ENCODE assay signal across 8 mouse cellular contexts in the genomic region with DNA sequence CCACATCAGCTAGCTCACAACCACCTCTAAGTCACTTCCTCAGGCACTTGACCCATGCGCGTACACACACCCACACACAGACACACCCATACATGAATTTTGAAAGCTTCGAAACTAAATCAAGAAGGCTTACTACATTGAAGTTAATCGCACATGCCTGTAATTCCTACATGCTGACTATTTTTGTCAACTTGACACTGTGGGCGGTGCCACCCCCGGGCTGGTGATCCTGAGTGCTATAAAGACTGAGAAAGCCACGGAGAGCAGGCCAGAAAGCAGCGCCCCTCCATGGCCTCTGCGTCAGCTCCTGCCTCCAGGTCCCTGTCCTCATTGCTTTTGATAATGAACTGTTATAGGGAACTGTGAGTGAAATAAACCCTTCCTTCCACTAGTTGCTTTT. TPM values are rescaled to one million over a fixed set of nuclear protein-coding genes. Genes with fewer than 3 reads are reported as not detected.
A peak's percentile ranks its signal among the peaks of the same experiment; 100 is the strongest.
DNase-seq lines count a peak whose midpoint lies in the region; ATAC-seq and TF ChIP-seq lines count a peak whose summit lies in the region.

No protein-coding gene starts in this region.

- peak overlapping the region; percentile 58; the same call in 1 of the 2 replicates for H3K9ac ChIP-seq in forebrain, postnatal 0 days
- H3K9ac ChIP-seq in liver, embryonic 14.5 days (replicated peaks) = peak overlapping the region; percentile 80

- no peaks in the 10 kb centered on the region for H3K9me3 ChIP-seq in forebrain, postnatal 0 days (ENCODE audit: low read length)
- H3K9me3 ChIP-seq in liver, embryonic 14.5 days (ENCODE audit: control insufficient read depth, low read length) = no peaks in the 10 kb centered on the region

- no peak for TF ChIP-seq EP300 in liver, embryonic 14.5 days (IDR thresholded peaks at IDR 0.05; ENCODE audit: low read depth)

- peak overlapping the region; percentile 29 for H3ac ChIP-seq in myocyte (ENCODE audit: control insufficient read depth, insufficient read length)

- no peaks in the 10 kb centered on the region for H3K27me3 ChIP-seq in forebrain, postnatal 0 days (ENCODE audit: insufficient read depth, low read length)
- no peaks in the 10 kb centered on the region for H3K27me3 ChIP-seq in liver, embryonic 14.5 days (ENCODE audit: control insufficient read depth, insufficient read depth, low read length)
- H3K27me3 ChIP-seq in myocyte (ENCODE audit: control insufficient read depth, insufficient read depth, insufficient read length) = no peaks in the 10 kb centered on the region

- peak; percentile 78 for TF ChIP-seq POLR2A in myocyte (IDR thresholded peaks at IDR 0.05; ENCODE audit: insufficient read length, low read depth)

- peak overlapping the region; percentile 69 for H3K4me3 ChIP-seq in left cerebral cortex, adult 2 months
- H3K4me3 ChIP-seq in forebrain, postnatal 0 days (ENCODE audit: low read depth, low read length) = peak overlapping the region; percentile 61
- H3K4me3 ChIP-seq in liver, embryonic 14.5 days (ENCODE audit: insufficient read depth in 1 of 2, low read depth in 2 of 2, low read length in 2 of 2) = peak overlapping the region; percentile 80 to 90
- peak overlapping the region; percentile 88 for H3K4me3 ChIP-seq in myocyte

- H3K79me2 ChIP-seq in myocyte (ENCODE audit: control insufficient read depth, insufficient read depth) = peaks cover 53% of the 10 kb centered on the region

- WGBS in forebrain, postnatal 0 days = 23% methylated on average over 9 of the region's 9 CpGs
- 3% methylated on average over 9 of the region's 9 CpGs for WGBS in liver, embryonic 14.5 days (ENCODE audit: insufficient replicate concordance)

- TF ChIP-seq CTCF in left cerebral cortex, adult 2 months (IDR thresholded peaks at IDR 0.05) = no peak
- no peak for TF ChIP-seq CTCF in forebrain, postnatal 0 days (IDR thresholded peaks at IDR 0.05; ENCODE audit: low read depth)
- TF ChIP-seq CTCF in liver, embryonic 14.5 days (IDR thresholded peaks at IDR 0.05; ENCODE audit: low read depth) = peak; percentile 40; the same call in 1 of the 2 replicates

- H3K36me3 ChIP-seq in forebrain, postnatal 0 days (ENCODE audit: insufficient read depth) = no peaks in the 10 kb centered on the region
- H3K36me3 ChIP-seq in liver, embryonic 14.5 days (replicated peaks; ENCODE audit: control insufficient read depth, insufficient read depth, low read depth) = peaks cover 14% of the 10 kb centered on the region
- peaks cover 23% of the 10 kb centered on the region for H3K36me3 ChIP-seq in myocyte (ENCODE audit: control insufficient read depth, insufficient read depth)

- peaks cover 13% of the 10 kb centered on the region for H3K4me1 ChIP-seq in forebrain, postnatal 0 days (ENCODE audit: insufficient read depth)
- peaks cover 6 to 12% of the 10 kb centered on the region in 2 experiments; a peak in 3 of 4 replicates for H3K4me1 ChIP-seq in liver, embryonic 14.5 days (replicated peaks; ENCODE audit: control insufficient read depth in 2 of 2, insufficient read depth in 2 of 2, low read length in 1 of 2)

- no peak for ATAC-seq in forebrain, postnatal 0 days
- ATAC-seq in inflammation-experienced regulatory T-cells, adult 6 months = peak; percentile 5
- ATAC-seq in liver, embryonic 14.5 days (ENCODE audit: insufficient read depth) = no peak

- peak overlapping the region; percentile 80 for H3K27ac ChIP-seq in left cerebral cortex, adult 2 months
- no peak overlapping the region for H3K27ac ChIP-seq in forebrain, postnatal 0 days (ENCODE audit: low read depth, low read length)
- H3K27ac ChIP-seq in liver, embryonic 14.5 days = peak overlapping the region; percentile 17

- DNase-seq in left cerebral cortex, adult 2 months (ENCODE audit: extremely low spot score in 1 of 2, low spot score in 2 of 2) = peak in 1 of 2 experiments; percentile 12
- DNase-seq in left cerebral cortex, adult 11 months (ENCODE audit: low spot score) = no peak
- peak; percentile 57 to 67 for DNase-seq in adrenal gland, postnatal 36 days
- no peak for DNase-seq in forebrain, postnatal 0 days
- peak in 1 of 3 experiments; percentile 36 for DNase-seq in liver, embryonic 14.5 days (ENCODE audit: low read depth in 3 of 3, low spot score in 3 of 3)
- DNase-seq in frontal cortex, postnatal 14 days (ENCODE audit: low spot score in 2 of 2) = no peak

- intact Hi-C loops in left cerebral cortex, adult 2 months (cut with DNase I) = loop anchor here (10.0 kb wide), 1 partner anchor 1319 kb away; no protein-coding TSS in a partner anchor

- H3K4me2 ChIP-seq in forebrain, postnatal 0 days (ENCODE audit: low read depth) = peak overlapping the region; percentile 98
- peak overlapping the region; percentile 93 for H3K4me2 ChIP-seq in liver, embryonic 14.5 days (ENCODE audit: low read depth)
- H3K4me2 ChIP-seq in myocyte (ENCODE audit: low read depth) = peak overlapping the region; percentile 97

TF ChIP-seq in myocyte, 11 proteins besides CTCF, POLR2A, EP300 and RAD21:
- TF ChIP-seq USF1 (IDR thresholded peaks at IDR 0.05; ENCODE audit: low read depth) = no peak
- TF ChIP-seq POLR2AphosphoS2 (IDR thresholded peaks at IDR 0.05; ENCODE audit: insufficient read length, low read depth) = peak; percentile 75

RNA-seq across cellular contexts. Expression of gene Psat1, which starts 23.7 kb away (rescaled TPM):
- total RNA-seq in left cerebral cortex, adult 2 months (2021) = 10 to 100 TPM; 94.6 to 97.5 TPM
- 100 to 1,000 TPM in 1 of 2 experiments, 10 to 100 TPM in 1; 80.4 to 224 TPM for total RNA-seq in adrenal gland, postnatal 36 days (2021)
- total RNA-seq in forebrain, postnatal 0 days (2014; rRNA removed) = 84.2 and 89.2 TPM in 2 replicates
- 57.4 and 69.1 TPM in 2 replicates for polyA plus RNA-seq in forebrain, postnatal 0 days (2015; fragmentation: Nextera tagmentation; extraction: Ambion mirVana)
- polyA plus RNA-seq in inflammation-experienced regulatory T-cells, adult 6 months (2017; shearing (Covaris generic)) = 10 to 100 TPM; 41.8 to 72.6 (median 54.3) TPM
- polyA plus RNA-seq in liver, embryonic 14.5 days (2012; rRNA removed) = 65.5 and 82.3 TPM in 2 replicates
- polyA plus RNA-seq in liver, embryonic 14.5 days (2014; fragmentation: Nextera tagmentation; extraction: Ambion mirVana) = 131 and 148 TPM in 2 replicates
- polyA plus RNA-seq in myocyte (2012; fragmentation: generic; extraction: Trizol) = 396 TPM

Comparison
In these comparisons a context has a peak if more than half of its experiments do, and no peak if none do; other contexts are left out.
1. DNase-seq: peak in adrenal gland, postnatal 36 days (2 of 2); none in left cerebral cortex, adult 11 months (single experiment), forebrain, postnatal 0 days (single experiment) and frontal cortex, postnatal 14 days (0 of 2).
2. Peak in every context shown above with its lines, with median percentiles within 50 percentile points of each other: H3K4me3 ChIP-seq and H3K4me2 ChIP-seq.